ENCODE assay signal across 8 mouse cellular contexts in the genomic region with DNA sequence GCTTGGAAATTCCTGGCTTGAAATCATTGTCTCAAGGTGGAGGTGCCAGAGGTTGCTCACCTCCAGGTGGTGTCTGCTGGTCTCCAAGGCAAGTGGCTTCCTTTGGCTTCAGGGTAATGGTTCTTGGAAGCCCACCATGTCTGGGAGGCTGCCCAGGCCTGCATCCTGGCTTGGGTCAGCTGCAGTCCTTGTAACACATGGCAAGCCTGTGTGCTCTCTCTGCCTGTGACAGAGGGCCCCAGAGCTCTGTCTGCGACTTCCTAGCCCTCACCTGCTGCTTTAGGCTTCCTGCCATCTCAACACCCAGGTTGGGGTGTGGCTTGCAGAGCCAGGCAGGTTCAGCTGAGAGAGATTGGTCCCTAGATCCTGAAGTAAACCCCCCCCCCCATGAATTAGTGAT. TPM values are rescaled to one million over a fixed set of nuclear protein-coding genes. Genes with fewer than 3 reads are reported as not detected.
A peak's percentile ranks its signal among the peaks of the same experiment; 100 is the strongest.
DNase-seq lines count a peak whose midpoint lies in the region; ATAC-seq lines count a peak whose summit lies in the region.

No protein-coding gene starts in this region.

- 15% methylated on average over 1 of the region's 1 CpGs for WGBS in heart, embryonic 15.5 days
- WGBS in hindbrain, embryonic 10.5 days = 65% methylated on average over 1 of the region's 1 CpGs
- 53% methylated on average over 1 of the region's 1 CpGs for WGBS in midbrain, embryonic 12.5 days

- no peak for DNase-seq in heart, adult 9 months (ENCODE audit: low spot score in 2 of 2)
- peak; percentile 64 for DNase-seq in brain, adult 2 months (ENCODE audit: low read depth, low spot score)
- no peak for DNase-seq in hindbrain, embryonic 10.5 days (ENCODE audit: low spot score)
- DNase-seq in embryo, embryonic 10.5 days (ENCODE audit: low spot score) = no peak
- DNase-seq in adrenal gland, postnatal 36 days = no peak
- DNase-seq in kidney, postnatal 4 days = no peak

- no peaks in the 10 kb centered on the region for H3K27me3 ChIP-seq in heart, embryonic 15.5 days
- no peaks in the 10 kb centered on the region for H3K27me3 ChIP-seq in hindbrain, embryonic 10.5 days (ENCODE audit: insufficient read depth, poor library complexity, severe bottlenecking)
- no peaks in the 10 kb centered on the region for H3K27me3 ChIP-seq in midbrain, embryonic 12.5 days

- no peak for ATAC-seq in heart, embryonic 15.5 days (replicated peaks; ENCODE audit: insufficient number of reproducible peaks, insufficient read depth, low FRiP score, low read depth)
- ATAC-seq in midbrain, embryonic 12.5 days (ENCODE audit: low FRiP score, low read depth) = no peak

- H3K4me2 ChIP-seq in heart, embryonic 15.5 days = peak overlapping the region; percentile 92
- peak overlapping the region; percentile 98 for H3K4me2 ChIP-seq in midbrain, embryonic 12.5 days (replicated peaks)

- H3K9me3 ChIP-seq in heart, embryonic 15.5 days (replicated peaks) = no peaks in the 10 kb centered on the region
- H3K9me3 ChIP-seq in hindbrain, embryonic 10.5 days = no peaks in the 10 kb centered on the region
- no peaks in the 10 kb centered on the region for H3K9me3 ChIP-seq in midbrain, embryonic 12.5 days

- peak overlapping the region; percentile 95 for H3K9ac ChIP-seq in heart, embryonic 15.5 days
- peak overlapping the region; percentile 82 for H3K9ac ChIP-seq in midbrain, embryonic 12.5 days (replicated peaks)

- peaks cover 20% of the 10 kb centered on the region; the same call in 1 of the 2 replicates for H3K36me3 ChIP-seq in heart, embryonic 15.5 days
- peaks cover 56% of the 10 kb centered on the region for H3K36me3 ChIP-seq in hindbrain, embryonic 10.5 days
- peaks cover 30% of the 10 kb centered on the region for H3K36me3 ChIP-seq in midbrain, embryonic 12.5 days

- peak overlapping the region; percentile 86 for H3K27ac ChIP-seq in heart, embryonic 15.5 days
- H3K27ac ChIP-seq in hindbrain, embryonic 10.5 days = peak overlapping the region; percentile 95
- H3K27ac ChIP-seq in midbrain, embryonic 12.5 days (replicated peaks) = peak overlapping the region; percentile 47

- H3K4me1 ChIP-seq in heart, embryonic 15.5 days (replicated peaks) = peaks cover 48% of the 10 kb centered on the region
- H3K4me1 ChIP-seq in hindbrain, embryonic 10.5 days (replicated peaks) = peaks cover 50% of the 10 kb centered on the region
- peaks cover 33% of the 10 kb centered on the region for H3K4me1 ChIP-seq in midbrain, embryonic 12.5 days

- H3K4me3 ChIP-seq in heart, embryonic 15.5 days = peak overlapping the region; percentile 95
- peak overlapping the region; percentile 92 for H3K4me3 ChIP-seq in hindbrain, embryonic 10.5 days
- peak overlapping the region; percentile 96 for H3K4me3 ChIP-seq in midbrain, embryonic 12.5 days

RNA-seq across cellular contexts. Expression of gene Stk11, which starts 2.1 kb away (rescaled TPM):
- 10.0 and 14.2 TPM in 2 replicates for polyA plus RNA-seq in heart, embryonic 15.5 days (2015; fragmentation: Nextera tagmentation; extraction: Ambion mirVana)
- polyA plus RNA-seq in hindbrain, embryonic 10.5 days (2016; fragmentation: Nextera tagmentation; extraction: Ambion mirVana) = 18.5 and 21.1 TPM in 2 replicates
- polyA plus RNA-seq in midbrain, embryonic 12.5 days (2016; fragmentation: Nextera tagmentation; extraction: Ambion mirVana) = 16.7 and 20.3 TPM in 2 replicates
- 100 to 1,000 TPM; 146 to 149 TPM for total RNA-seq in adrenal gland, postnatal 36 days (2021)

RNA-seq across cellular contexts. Expression of gene Sbno2, which starts 12.4 kb away (rescaled TPM):
- polyA plus RNA-seq in heart, embryonic 15.5 days (2015; fragmentation: Nextera tagmentation; extraction: Ambion mirVana) = 8.3 and 13.9 TPM in 2 replicates
- polyA plus RNA-seq in hindbrain, embryonic 10.5 days (2016; fragmentation: Nextera tagmentation; extraction: Ambion mirVana) = 16.8 and 17.2 TPM in 2 replicates
- 14.7 and 15.7 TPM in 2 replicates for polyA plus RNA-seq in midbrain, embryonic 12.5 days (2016; fragmentation: Nextera tagmentation; extraction: Ambion mirVana)
- 10 to 100 TPM; 49.3 to 51.3 TPM for total RNA-seq in adrenal gland, postnatal 36 days (2021)

RNA-seq across cellular contexts. Expression of gene Atp5d, which starts 20.7 kb away (rescaled TPM):
- 861 and 962 TPM in 2 replicates for polyA plus RNA-seq in heart, embryonic 15.5 days (2015; fragmentation: Nextera tagmentation; extraction: Ambion mirVana)
- polyA plus RNA-seq in hindbrain, embryonic 10.5 days (2016; fragmentation: Nextera tagmentation; extraction: Ambion mirVana) = 484 and 504 TPM in 2 replicates
- polyA plus RNA-seq in midbrain, embryonic 12.5 days (2016; fragmentation: Nextera tagmentation; extraction: Ambion mirVana) = 379 and 384 TPM in 2 replicates
- total RNA-seq in adrenal gland, postnatal 36 days (2021) = 100 to 1,000 TPM; 561 to 735 TPM

RNA-seq across cellular contexts. Expression of gene Cbarp, which starts 22.9 kb away (rescaled TPM):
- polyA plus RNA-seq in heart, embryonic 15.5 days (2015; fragmentation: Nextera tagmentation; extraction: Ambion mirVana) = 1.7 and 2.9 TPM in 2 replicates
- polyA plus RNA-seq in hindbrain, embryonic 10.5 days (2016; fragmentation: Nextera tagmentation; extraction: Ambion mirVana) = 7.1 and 15.0 TPM in 2 replicates
- polyA plus RNA-seq in midbrain, embryonic 12.5 days (2016; fragmentation: Nextera tagmentation; extraction: Ambion mirVana) = 19.3 and 20.0 TPM in 2 replicates
- 100 to 1,000 TPM in 1 of 2 experiments, 10 to 100 TPM in 1; 57.5 to 205 TPM for total RNA-seq in adrenal gland, postnatal 36 days (2021)

RNA-seq across cellular contexts. Expression of gene Midn, which starts 30.3 kb away (rescaled TPM):
- polyA plus RNA-seq in heart, embryonic 15.5 days (2015; fragmentation: Nextera tagmentation; extraction: Ambion mirVana) = 11.6 and 16.8 TPM in 2 replicates
- 22.3 and 24.6 TPM in 2 replicates for polyA plus RNA-seq in hindbrain, embryonic 10.5 days (2016; fragmentation: Nextera tagmentation; extraction: Ambion mirVana)
- polyA plus RNA-seq in midbrain, embryonic 12.5 days (2016; fragmentation: Nextera tagmentation; extraction: Ambion mirVana) = 41.7 and 46.4 TPM in 2 replicates
- total RNA-seq in adrenal gland, postnatal 36 days (2021) = 100 to 1,000 TPM; 104 to 188 TPM
